Mouse (Mus musculus) myocyte (in vitro differentiated cells): ENCODE data around the gene Plekhb1. TPM values are rescaled to one million over a fixed set of nuclear protein-coding genes. Genes with fewer than 3 reads are reported as not detected.

ENCODE experiments used
- H3K27me3 ChIP-seq: one replicate; pipeline ENCODE4 v1.6.1; 2011; ENCODE audit not compliant: control insufficient read depth, insufficient read depth, insufficient read length
- H3K36me3 ChIP-seq: one replicate; pipeline ENCODE4 v1.6.1; 2011; ENCODE audit not compliant: control insufficient read depth, insufficient read depth
- H3K4me2 ChIP-seq: one replicate; pipeline ENCODE4 v1.6.1; 2011; ENCODE audit warnings: low read depth, control low read depth
- H3K4me3 ChIP-seq: one replicate; pipeline ENCODE4 v1.5.1; 2011; ENCODE audit warnings: mild to moderate bottlenecking, control low read depth, moderate library complexity
- H3K79me2 ChIP-seq: one replicate; pipeline ENCODE4 v1.6.1; 2011; ENCODE audit not compliant: control insufficient read depth, insufficient read depth
- H3ac ChIP-seq: one replicate; pipeline ENCODE4 v1.6.1; 2011; ENCODE audit not compliant: control insufficient read depth, insufficient read length
- CEBPB ChIP-seq: IDR thresholded peaks from 2 replicates; pipeline ENCODE4 v1.6.1; 2011; ENCODE audit warnings: mild to moderate bottlenecking, moderate library complexity; ENCODE audit not compliant: poor library complexity, insufficient read depth, severe bottlenecking
- E2F4 ChIP-seq: IDR thresholded peaks from one replicate; pipeline ENCODE4 v1.6.1; 2011; ENCODE audit warnings: mild to moderate bottlenecking, control low read depth, moderate library complexity; ENCODE audit not compliant: insufficient read depth
- MAX ChIP-seq: IDR thresholded peaks from one replicate; pipeline ENCODE4 v1.6.1; 2011; ENCODE audit warnings: low read depth, mild to moderate bottlenecking, control low read depth
- MYOD1 ChIP-seq, 3 experiments: IDR thresholded peaks; one replicate each; pipeline ENCODE4 v1.6.1; 2011; ENCODE audit warnings: control low read depth in 2 of 3, low read depth in 2 of 3, mild to moderate bottlenecking in 2 of 3, moderate library complexity in 1 of 3; ENCODE audit not compliant: insufficient read length in 2 of 3, control insufficient read depth in 1 of 3
- MYOG ChIP-seq, 3 experiments: IDR thresholded peaks; one replicate each; pipeline ENCODE4 v1.6.1; 2011; ENCODE audit warnings: control low read depth in 2 of 3, low read depth in 2 of 3, mild to moderate bottlenecking in 2 of 3; ENCODE audit not compliant: insufficient read length in 2 of 3, control insufficient read depth in 1 of 3, insufficient read depth in 1 of 3
- POLR2A ChIP-seq: IDR thresholded peaks from one replicate; pipeline ENCODE4 v1.6.1; 2011; ENCODE audit warnings: low read depth, mild to moderate bottlenecking, control low read depth, moderate library complexity; ENCODE audit not compliant: insufficient read length
- POLR2AphosphoS2 ChIP-seq: IDR thresholded peaks from one replicate; pipeline ENCODE4 v1.6.1; 2011; ENCODE audit warnings: low read depth, control low read depth; ENCODE audit not compliant: insufficient read length
- REST ChIP-seq: IDR thresholded peaks from one replicate; pipeline ENCODE4 v1.6.1; 2011; ENCODE audit warnings: mild to moderate bottlenecking, control low read depth, moderate library complexity; ENCODE audit not compliant: insufficient read depth, insufficient read length
- SRF ChIP-seq: IDR thresholded peaks from one replicate; pipeline ENCODE4 v1.6.1; 2011; ENCODE audit warnings: low read depth; ENCODE audit not compliant: control insufficient read depth, insufficient read length
- TCF12 ChIP-seq: IDR thresholded peaks from one replicate; pipeline ENCODE4 v1.6.1; 2011; ENCODE audit warnings: mild to moderate bottlenecking, control low read depth; ENCODE audit not compliant: poor library complexity, insufficient read depth, severe bottlenecking
- TCF3 ChIP-seq: IDR thresholded peaks from one replicate; pipeline ENCODE4 v1.6.1; 2011; ENCODE audit warnings: low read depth, control low read depth; ENCODE audit not compliant: insufficient read length
- USF1 ChIP-seq: IDR thresholded peaks from one replicate; pipeline ENCODE4 v1.6.1; 2011; ENCODE audit warnings: low read depth, mild to moderate bottlenecking, control low read depth, moderate library complexity
- polyA plus RNA-seq: library from polyadenylated mRNA; unstranded; fragments of >200 nt; fragmentation: generic; extraction: Trizol; gene quantifications from one replicate; pipeline ENCODE4 v1.2.1, GENCODE M21; 2012; ENCODE audit warnings: missing spikeins

Gene Plekhb1
- polyA plus RNA-seq, 1 experiment: 1.9 TPM

DNA sequence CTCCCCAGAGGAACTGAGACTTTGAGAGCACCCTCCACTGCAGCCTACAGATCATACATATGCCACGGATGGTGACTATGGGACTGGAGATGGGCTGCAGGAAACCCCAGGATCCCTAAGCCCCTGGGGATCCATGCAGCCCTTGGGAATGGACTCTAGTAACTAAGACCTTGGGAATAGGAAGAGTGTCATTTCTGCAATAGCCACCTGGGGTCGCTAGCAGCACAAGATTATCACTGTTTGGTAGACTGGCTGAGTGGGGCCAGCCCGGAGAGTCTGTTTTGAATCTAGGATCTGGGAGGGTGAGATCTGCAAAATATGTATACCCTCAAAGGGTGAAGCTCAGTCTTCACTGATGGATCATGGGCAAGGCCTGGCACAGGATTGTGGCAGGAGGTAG lies 17.1 kb downstream of the Plekhb1 start:
- peaks cover 5% of the 10 kb centered on the region for H3K36me3 ChIP-seq
- H3K4me2 ChIP-seq: no peak overlapping the region
- TF ChIP-seq TCF12 (no peak), MYOD1 (IDR thresholded peaks at IDR 0.05; ENCODE audit: control insufficient read depth in 1 of 3, insufficient read length in 2 of 3, low read depth in 2 of 3) (no peak), SRF (no peak), USF1 (no peak), MYOG (IDR thresholded peaks at IDR 0.05; ENCODE audit: control insufficient read depth in 1 of 3, insufficient read depth in 1 of 3, insufficient read length in 2 of 3, low read depth in 2 of 3) (no peak), POLR2AphosphoS2 (no peak), CEBPB (no peak), REST (no peak), TCF3 (no peak), MAX (no peak), POLR2A (no peak), E2F4 (no peak)
- H3K4me3 ChIP-seq: no peak overlapping the region
- H3K79me2 ChIP-seq: no peaks in the 10 kb centered on the region
- no peaks in the 10 kb centered on the region for H3K27me3 ChIP-seq
- no peak overlapping the region for H3ac ChIP-seq

DNA sequence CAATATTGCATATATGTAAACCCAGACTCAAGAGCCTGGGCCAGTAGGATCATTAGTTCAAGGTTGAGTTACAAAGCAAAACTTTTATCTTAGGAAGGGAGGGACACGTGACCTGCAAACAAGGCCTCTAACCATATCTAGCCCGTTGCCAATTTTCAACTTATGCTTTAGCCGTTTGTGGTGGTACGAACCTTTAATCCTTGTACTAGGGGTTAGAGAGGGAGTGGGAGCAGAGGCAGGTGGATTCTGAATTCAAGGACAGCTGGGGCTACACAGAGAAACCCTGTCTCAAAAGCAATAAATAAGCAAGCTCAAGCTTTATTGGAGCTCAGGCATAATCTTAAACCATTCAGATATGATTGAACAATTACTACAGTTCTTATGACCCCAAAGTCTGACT lies 19.8 kb downstream of the Plekhb1 start:
- H3K36me3 ChIP-seq: peaks cover 9% of the 10 kb centered on the region
- no peaks in the 10 kb centered on the region for H3K79me2 ChIP-seq
- no peak overlapping the region for H3K4me2 ChIP-seq
- H3K27me3 ChIP-seq: no peaks in the 10 kb centered on the region
- H3ac ChIP-seq: no peak overlapping the region
- H3K4me3 ChIP-seq: no peak overlapping the region
- TF ChIP-seq MAX (no peak), CEBPB (no peak), TCF3 (no peak), POLR2AphosphoS2 (no peak), E2F4 (no peak), REST (no peak), TCF12 (no peak), MYOD1 (IDR thresholded peaks at IDR 0.05; ENCODE audit: control insufficient read depth in 1 of 3, insufficient read length in 2 of 3, low read depth in 2 of 3) (no peak), MYOG (IDR thresholded peaks at IDR 0.05; ENCODE audit: control insufficient read depth in 1 of 3, insufficient read depth in 1 of 3, insufficient read length in 2 of 3, low read depth in 2 of 3) (no peak), POLR2A (no peak), USF1 (no peak), SRF (no peak)

DNA sequence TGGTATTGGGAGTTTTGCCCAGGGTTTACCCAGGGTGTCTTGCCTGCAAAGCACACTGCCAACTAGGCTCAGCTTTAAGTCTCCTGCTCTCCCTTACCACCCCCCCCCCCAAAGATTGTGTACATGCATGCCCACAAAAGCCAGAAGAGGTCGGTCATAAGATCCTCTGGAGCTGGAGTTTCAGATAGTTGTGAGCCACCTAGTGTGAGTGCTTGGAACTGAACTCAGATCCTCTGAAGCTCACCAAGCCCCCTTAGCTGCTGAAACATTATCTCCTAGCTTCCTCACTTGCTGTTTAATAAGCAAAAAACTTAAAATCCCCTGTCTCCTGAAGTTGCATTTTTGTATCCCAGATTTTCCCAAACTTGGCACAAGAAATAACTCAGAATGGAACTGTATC lies 24.6 kb downstream of the Plekhb1 start:
- TF ChIP-seq MYOD1 (IDR thresholded peaks at IDR 0.05; ENCODE audit: control insufficient read depth in 1 of 3, insufficient read length in 2 of 3, low read depth in 2 of 3): no peak
- no peak for TF ChIP-seq CEBPB
- TF ChIP-seq SRF: no peak
- no peak for TF ChIP-seq USF1
- no peak for TF ChIP-seq MYOG (IDR thresholded peaks at IDR 0.05; ENCODE audit: control insufficient read depth in 1 of 3, insufficient read depth in 1 of 3, insufficient read length in 2 of 3, low read depth in 2 of 3)
- no peak for TF ChIP-seq TCF3
- TF ChIP-seq POLR2A: no peak
- TF ChIP-seq POLR2AphosphoS2: no peak
- TF ChIP-seq TCF12: no peak
- TF ChIP-seq REST: no peak
- no peak for TF ChIP-seq MAX
- no peak for TF ChIP-seq E2F4

DNA sequence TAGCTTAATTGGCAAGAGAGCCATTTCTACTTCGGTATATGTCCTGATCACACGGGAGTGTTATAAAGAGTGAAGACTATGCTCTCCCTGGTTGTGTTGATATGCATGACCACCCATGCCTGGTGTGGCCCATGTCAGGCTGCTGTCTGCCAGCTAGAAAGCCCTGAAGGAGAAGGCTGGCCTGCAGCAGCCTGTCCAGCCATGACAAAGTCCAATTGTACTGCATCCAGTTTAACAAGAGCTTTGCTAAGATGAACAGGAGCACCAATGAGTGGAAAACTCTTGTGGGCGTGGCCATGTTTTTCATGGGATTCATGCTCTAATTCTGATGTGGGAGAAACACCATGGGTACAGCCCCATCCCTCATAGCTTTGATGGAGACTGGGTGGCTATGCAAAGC lies 37.7 kb downstream of the Plekhb1 start:
- H3ac ChIP-seq: no peak overlapping the region
- peaks cover 86% of the 10 kb centered on the region for H3K79me2 ChIP-seq
- H3K4me2 ChIP-seq: no peak overlapping the region
- H3K36me3 ChIP-seq: peaks cover 20% of the 10 kb centered on the region
- no peaks in the 10 kb centered on the region for H3K27me3 ChIP-seq
- TF ChIP-seq TCF3: no peak
- TF ChIP-seq MYOD1 (IDR thresholded peaks at IDR 0.05; ENCODE audit: control insufficient read depth in 1 of 3, insufficient read length in 2 of 3, low read depth in 2 of 3): no peak
- TF ChIP-seq POLR2AphosphoS2: no peak
- TF ChIP-seq E2F4: no peak
- TF ChIP-seq MYOG (IDR thresholded peaks at IDR 0.05; ENCODE audit: control insufficient read depth in 1 of 3, insufficient read depth in 1 of 3, insufficient read length in 2 of 3, low read depth in 2 of 3): no peak
- no peak for TF ChIP-seq TCF12
- no peak for TF ChIP-seq POLR2A
- no peak for TF ChIP-seq CEBPB
- no peak for TF ChIP-seq MAX
- no peak for TF ChIP-seq SRF
- no peak for TF ChIP-seq REST
- no peak for TF ChIP-seq USF1
- H3K4me3 ChIP-seq: no peak overlapping the region

More for the DNA sequence above, 24.6 kb downstream of the Plekhb1 start:
- H3K27me3 ChIP-seq: no peaks in the 10 kb centered on the region
- no peak overlapping the region for H3K4me2 ChIP-seq
- no peak overlapping the region for H3ac ChIP-seq
- no peak overlapping the region for H3K4me3 ChIP-seq
- peaks cover 32% of the 10 kb centered on the region for H3K36me3 ChIP-seq
- no peaks in the 10 kb centered on the region for H3K79me2 ChIP-seq

DNA sequence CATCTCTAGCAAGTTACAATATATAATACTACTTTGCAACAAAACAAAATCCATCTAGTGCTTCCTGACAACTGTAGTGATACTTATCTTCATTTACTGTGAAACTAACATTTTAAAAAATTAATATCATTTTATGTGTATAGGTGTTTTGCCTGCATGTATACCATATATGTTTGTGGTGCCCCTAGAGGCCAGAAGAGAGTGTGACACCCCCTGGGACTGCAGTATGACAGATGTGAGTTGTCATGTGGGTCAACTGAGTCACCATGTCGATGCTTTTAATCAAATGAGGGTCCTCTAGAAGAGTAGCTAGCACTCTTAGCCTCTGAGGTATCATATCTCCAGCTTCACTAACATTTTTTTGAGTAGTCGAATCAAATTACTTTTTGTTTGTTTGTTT lies 39.9 kb downstream of the Plekhb1 start:
- no peak overlapping the region for H3K4me2 ChIP-seq
- H3K27me3 ChIP-seq: no peaks in the 10 kb centered on the region
- H3ac ChIP-seq: no peak overlapping the region
- H3K36me3 ChIP-seq: peaks cover 2% of the 10 kb centered on the region
- peaks cover 94% of the 10 kb centered on the region for H3K79me2 ChIP-seq
- TF ChIP-seq USF1 (no peak), REST (no peak), MYOD1 (IDR thresholded peaks at IDR 0.05; ENCODE audit: control insufficient read depth in 1 of 3, insufficient read length in 2 of 3, low read depth in 2 of 3) (no peak), TCF12 (no peak), POLR2AphosphoS2 (no peak)
- no peak overlapping the region for H3K4me3 ChIP-seq
